Comparison of ENCODE assay signal across 16 mouse cellular contexts in the genomic region with DNA sequence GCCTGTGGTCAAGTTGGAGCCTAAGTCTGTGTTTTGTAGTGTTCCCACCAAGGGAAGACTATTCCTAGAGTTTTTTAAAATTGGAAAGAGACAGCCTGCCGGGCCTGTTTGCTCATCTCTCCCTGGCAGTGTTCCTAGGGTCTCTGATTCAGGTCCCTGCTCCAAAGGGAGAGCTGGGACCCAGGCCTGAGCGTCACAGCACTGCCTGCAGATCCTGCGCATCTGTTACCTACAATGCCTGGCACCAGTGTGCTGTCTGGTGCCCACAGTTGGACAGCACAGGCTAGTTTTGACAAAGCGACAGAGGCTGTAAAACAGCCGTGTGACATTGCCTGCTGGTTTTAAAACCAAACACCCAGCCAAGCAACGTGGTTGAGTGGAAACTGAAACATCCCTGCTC.
"Had no signal": no experiment of that assay in that cellular context is flagged by ENCODE, and none has a peak within 500 bp of the region (broad histone marks: within the 10 kb centered on the region; RNA-seq: fewer than 3 reads in every experiment).

No protein-coding gene starts in this region.

- H3K36me3 ChIP-seq: lung, embryonic 15.5 days; midbrain, embryonic 13.5 days; midbrain, embryonic 15.5 days; neural tube, embryonic 12.5 days; stomach, embryonic 15.5 days had no signal

- H3K4me1 ChIP-seq: midbrain, embryonic 15.5 days had no signal

- H3K27ac ChIP-seq: lung, embryonic 15.5 days; macrophage; midbrain, embryonic 13.5 days; midbrain, embryonic 15.5 days; neural tube, embryonic 12.5 days; stomach, embryonic 15.5 days; stomach, postnatal 0 days had no signal

- H3K9me3 ChIP-seq: lung, embryonic 15.5 days; midbrain, embryonic 13.5 days; midbrain, embryonic 15.5 days; neural tube, embryonic 12.5 days; stomach, embryonic 15.5 days had no signal

- H3K9ac ChIP-seq: lung, embryonic 15.5 days; midbrain, embryonic 13.5 days; midbrain, embryonic 15.5 days; neural tube, embryonic 12.5 days; stomach, embryonic 15.5 days had no signal

- H3K27me3 ChIP-seq: lung, embryonic 15.5 days; midbrain, embryonic 13.5 days; midbrain, embryonic 15.5 days; neural tube, embryonic 12.5 days; stomach, embryonic 15.5 days had no signal

- ATAC-seq: lung, postnatal 0 days; midbrain, embryonic 13.5 days; midbrain, embryonic 15.5 days had no signal

- H3K4me3 ChIP-seq: lung, embryonic 15.5 days; midbrain, embryonic 13.5 days; midbrain, embryonic 15.5 days; neural tube, embryonic 12.5 days; stomach, embryonic 15.5 days had no signal

- H3K4me2 ChIP-seq: lung, embryonic 15.5 days; midbrain, embryonic 11.5 days; midbrain, embryonic 13.5 days; midbrain, embryonic 15.5 days; neural tube, embryonic 12.5 days; stomach, embryonic 15.5 days had no signal

- DNase-seq: lung, adult 2 months; lung, postnatal 14 days; lung, postnatal 36 days; right cerebral cortex, postnatal 14 days; thymus, adult 2 months; thymus, postnatal 25 days; thymus, postnatal 4 days had no signal
